Mouse (Mus musculus): ENCODE results near the gene Rpl41.

- TF ChIP-seq GATA1 (IDR thresholded peaks at IDR 0.05; ENCODE audit: low read length) = no peak
- TF ChIP-seq TAL1 (IDR thresholded peaks at IDR 0.05; ENCODE audit: low read length) = no peak
Measured at GRCm38 (mm10) chr10:128587120-128587519, 38.0 kb upstream of the Rpl41 start.
